Mouse (Mus musculus): Measurements from ENCODE around the gene Gm21988.

Gm21988 gene

DNA sequence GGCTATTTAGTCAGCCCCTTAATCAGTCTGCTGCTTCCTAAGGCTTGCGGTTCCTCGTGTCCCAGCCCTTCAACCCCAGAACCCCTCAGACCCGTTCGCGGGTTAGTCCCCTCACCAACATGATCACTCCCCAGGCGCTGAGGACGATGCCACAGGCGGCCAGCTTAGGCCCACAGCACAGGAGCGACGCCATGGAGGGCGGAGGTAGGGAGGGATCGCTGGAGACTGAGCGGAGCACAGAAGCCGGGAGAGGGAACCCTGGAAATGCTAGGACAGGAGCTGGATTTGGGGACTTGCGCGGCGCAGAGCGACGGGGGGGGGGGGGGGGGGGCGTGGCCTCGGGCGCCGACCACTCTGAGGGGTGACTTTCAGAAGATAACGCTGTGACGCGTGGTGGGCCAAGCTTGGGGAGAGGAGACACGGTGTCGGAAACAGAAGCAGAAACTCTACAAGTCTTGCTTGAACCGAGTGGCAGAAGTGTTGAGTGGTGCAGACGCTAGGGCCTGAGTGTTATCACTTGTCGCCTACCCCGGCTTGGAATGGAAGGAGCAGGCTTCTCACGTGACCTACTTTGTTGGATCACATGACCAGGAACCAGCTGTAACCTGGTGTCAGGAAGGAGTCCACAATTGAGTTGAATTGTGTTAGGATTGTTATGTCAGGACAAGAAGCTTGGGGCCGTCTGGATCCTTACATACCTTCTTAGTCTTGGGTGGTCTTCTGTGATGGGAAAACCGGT, at the start of gene Gm21988, which contains the start of gene Rnasek:
Gene Gm21988 (minus strand): TSS at position 290 of the 739 bp plus-strand sequence.
Gene Rnasek (minus strand): TSS at position 302 of the 739 bp plus-strand sequence.
- peak; percentile 76 to 88 for DNase-seq

- peak in 1 of 2 experiments; percentile 6 for DNase-seq
Measured at GRCm38 (mm10) chr11:70289236-70289635, 49.6 kb upstream of the Gm21988 start.

- DNase-seq = no peak
Measured at GRCm38 (mm10) chr11:70288102-70288501, 48.5 kb upstream of the Gm21988 start.

DNA sequence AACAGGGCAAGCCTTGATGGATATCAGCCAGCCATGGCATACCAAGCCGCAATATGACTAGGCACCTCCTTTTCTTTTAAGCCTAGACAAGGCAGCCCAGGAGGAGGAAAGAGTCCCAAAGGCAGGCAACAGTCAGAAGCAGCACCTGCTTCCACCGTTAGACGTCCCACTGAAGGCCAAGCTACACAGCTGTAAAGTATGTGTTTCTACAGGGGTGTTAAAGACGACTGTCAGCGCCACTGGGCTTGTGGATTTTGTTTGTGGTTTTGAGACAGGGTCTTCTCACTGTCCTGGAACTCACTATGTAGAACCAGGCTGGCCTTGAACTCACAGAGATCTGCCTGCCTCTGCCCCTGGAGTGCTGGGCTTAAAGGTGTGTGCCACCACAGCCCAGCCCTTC, 46.1 kb upstream of the Gm21988 start:
- DNase-seq = no peak

DNA sequence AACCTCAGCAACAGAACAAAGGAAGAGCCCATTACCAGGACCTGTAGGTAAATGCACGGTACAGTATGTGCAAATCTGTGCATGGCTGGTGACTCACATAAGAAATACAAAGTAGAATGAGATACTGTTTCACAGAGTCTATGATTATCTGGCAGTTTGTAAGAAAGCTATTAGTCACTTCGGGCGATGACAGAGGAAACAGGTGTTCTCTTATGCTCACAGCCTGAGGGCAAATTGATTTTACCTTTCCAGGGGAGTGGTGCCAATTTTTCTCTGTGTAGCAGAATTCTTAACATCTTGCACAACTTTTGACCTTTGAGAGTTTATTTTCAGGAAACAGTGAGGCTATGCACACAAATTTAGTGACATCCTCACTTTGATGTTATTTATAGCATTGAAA, 45.1 kb upstream of the Gm21988 start:
- no peak for DNase-seq

DNA sequence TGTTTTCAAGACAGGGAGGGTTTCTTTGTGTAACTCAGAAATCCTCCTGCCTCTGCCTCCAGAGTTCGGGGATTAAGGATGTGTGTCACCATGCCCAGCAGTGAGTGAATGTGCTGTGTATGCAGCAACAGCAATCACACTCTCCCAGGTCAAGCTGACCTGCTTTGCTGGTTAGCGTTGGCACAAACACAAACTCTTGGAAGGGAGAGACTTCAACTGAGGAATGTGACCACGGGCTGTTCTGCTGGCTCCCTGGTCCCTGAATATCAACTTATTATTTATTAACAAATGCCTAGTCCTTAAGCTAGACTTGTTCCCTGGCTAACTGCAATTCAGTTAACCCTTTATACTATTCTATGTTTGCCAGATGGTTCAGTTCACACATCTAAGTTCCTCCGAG, 44.0 kb upstream of the Gm21988 start:
- DNase-seq = no peak

- no peak for DNase-seq
Measured at GRCm38 (mm10) chr11:70280441-70280840, 40.8 kb upstream of the Gm21988 start.

DNA sequence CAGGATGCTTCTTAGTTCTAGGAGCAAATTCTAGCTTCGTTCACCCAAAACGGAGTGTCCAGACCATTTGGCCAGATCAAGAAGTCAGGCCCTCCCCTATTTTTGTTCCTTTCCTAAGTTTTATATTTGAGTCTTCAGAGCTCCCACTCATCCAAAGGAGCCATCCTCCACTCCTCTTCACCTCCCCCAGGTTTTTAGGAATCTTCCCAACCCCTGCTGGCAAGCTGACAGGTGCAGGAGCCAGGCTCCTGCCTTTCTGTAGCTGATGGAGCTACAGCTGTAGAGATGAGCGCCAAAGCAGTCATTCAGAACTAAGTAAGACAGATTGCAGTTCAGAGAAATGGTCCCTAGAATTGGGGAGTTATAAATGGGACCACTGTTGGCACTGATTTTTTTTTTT, 39.3 kb upstream of the Gm21988 start:
- no peak for DNase-seq

GRCm38 (mm10) chr11:70271641-70272040, 32.0 kb upstream of the Gm21988 start:
- no peak for DNase-seq

GRCm38 (mm10) chr11:70266405-70266804, 26.8 kb upstream of the Gm21988 start:
- DNase-seq = peak in 1 of 2 experiments; percentile 21

- no peak for DNase-seq
Measured at GRCm38 (mm10) chr11:70265819-70266218, 26.2 kb upstream of the Gm21988 start.

GRCm38 (mm10) chr11:70265252-70265651, 25.6 kb upstream of the Gm21988 start:
- no peak for DNase-seq

DNA sequence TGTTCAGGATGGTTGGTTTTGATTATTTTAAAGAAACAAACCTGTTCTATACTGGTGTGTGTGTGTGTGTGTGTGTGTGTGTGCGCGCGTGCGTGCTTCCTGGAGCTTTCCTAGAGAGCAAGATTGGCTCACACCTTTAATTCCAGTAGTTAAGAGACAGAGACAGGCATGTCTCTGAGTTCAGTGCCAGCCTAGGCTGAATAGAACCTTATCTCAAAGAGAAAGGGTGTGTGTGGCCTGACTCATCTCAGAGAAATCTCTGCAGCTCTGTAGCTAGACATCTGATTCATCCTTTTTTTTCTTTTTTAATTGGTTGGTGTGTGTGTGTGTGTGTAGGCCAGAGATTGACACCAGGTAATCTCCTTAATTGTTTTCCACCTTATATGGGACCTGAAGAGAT, 19.4 kb upstream of the Gm21988 start:
- no peak for DNase-seq

GRCm38 (mm10) chr11:70254931-70255531, 15.4 kb upstream of the Gm21988 start, which contains the start of gene Alox12:
TSS of gene Alox12 (minus strand) at chr11:70255353.
- no peak for DNase-seq

DNA sequence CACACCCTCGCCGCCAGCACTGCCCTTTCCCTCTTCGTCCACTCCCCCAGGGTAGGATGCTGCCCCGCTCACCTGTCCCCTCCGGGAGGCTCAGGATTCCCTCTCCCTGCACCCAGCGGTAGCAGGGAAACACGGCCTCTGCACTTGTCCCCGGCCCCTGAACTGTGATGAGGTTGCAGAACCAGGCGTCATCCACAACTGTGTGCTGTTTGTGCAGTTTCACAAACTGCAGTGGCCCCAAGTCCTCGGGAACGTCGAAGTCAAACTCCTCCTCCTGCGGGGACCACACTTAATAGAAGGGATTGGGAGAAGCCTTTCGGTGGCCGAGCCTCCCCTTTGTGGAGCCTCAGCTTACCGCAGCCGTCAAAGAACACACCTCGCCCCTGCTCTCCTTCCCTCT, 14.7 kb upstream of the Gm21988 start:
- no peak for DNase-seq

GRCm38 (mm10) chr11:70251853-70252252, 12.2 kb upstream of the Gm21988 start:
- no peak for DNase-seq

GRCm38 (mm10) chr11:70250150-70250549, 10.5 kb upstream of the Gm21988 start:
- DNase-seq = no peak

DNA sequence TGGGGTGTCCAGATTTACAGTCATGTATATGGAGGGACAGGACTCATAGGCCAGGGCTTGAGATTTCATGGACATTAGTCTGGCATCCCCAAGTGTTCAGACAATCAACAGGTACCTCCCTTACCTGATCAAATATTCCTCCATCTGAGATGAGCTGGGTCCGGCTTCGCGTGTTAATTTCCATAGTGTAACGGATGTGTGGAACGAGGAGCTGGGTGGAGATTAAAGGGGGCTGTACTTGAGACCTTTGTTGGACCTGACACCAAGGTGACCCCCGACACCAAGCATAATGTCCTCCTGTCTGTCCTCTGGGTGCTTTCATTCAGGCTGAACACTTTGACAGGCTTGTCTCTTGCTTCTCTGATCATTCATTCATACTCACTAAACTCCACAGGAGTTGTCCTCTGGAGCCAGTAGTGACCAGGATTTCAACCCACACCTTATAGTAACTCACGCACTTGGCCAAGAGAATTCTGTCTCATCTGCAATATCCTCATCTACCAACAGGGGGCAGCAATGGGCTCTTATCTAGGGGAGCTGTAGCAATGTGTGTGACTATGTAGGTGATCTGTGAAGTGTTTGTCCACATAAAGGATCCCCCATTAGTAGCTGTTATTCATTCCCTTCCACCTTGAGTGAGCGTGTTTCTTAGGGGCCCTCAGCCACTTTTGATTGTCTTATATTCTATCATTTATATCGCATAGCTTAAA, 7.7 kb upstream of the Gm21988 start:
- peak; percentile 65 to 73 for DNase-seq

GRCm38 (mm10) chr11:70242591-70242990, 3.0 kb upstream of the Gm21988 start:
- DNase-seq = no peak

GRCm38 (mm10) chr11:70238591-70239440, 814 bp downstream of the Gm21988 start:
- peak; percentile 22 to 30 for DNase-seq

DNA sequence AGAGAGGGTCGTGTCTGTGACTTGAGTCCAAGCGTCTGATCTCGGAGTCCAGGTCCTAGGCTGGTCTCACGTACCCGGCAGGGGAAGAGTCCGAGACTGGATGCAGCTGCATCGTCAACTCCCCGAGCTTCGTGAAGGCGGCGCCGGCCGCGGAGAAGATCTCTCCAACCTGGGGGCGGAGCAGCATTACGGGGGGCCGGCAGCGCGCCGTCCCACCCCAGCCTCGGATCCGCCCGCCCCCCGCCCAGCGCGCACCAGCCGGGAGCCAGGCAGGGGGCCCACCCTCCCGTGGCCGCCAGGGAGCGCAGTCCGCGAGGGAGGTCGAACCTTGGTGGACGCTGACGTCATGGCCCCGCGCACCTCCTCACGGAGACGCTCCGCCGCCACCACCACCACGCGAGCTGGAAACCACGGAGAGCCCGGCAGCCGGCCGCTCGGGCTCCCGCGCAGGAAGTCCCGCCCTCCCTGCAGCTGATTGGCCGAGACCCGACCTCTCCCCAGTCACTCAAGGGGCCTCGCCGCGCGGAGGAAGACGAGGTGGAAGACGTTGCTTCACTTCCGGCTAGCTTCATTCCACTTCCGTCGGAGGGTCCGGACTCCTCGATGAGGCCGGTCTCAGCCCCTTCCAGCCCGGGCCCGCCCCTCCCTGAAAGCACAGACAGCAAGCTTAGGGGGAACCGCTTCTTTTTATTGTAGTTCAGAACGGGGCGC, 2.0 kb downstream of the Gm21988 start, which contains the start of gene 0610010K14Rik:
Gene 0610010K14Rik (minus strand): TSS at position 458 of the 711 bp plus-strand sequence.
- peak; percentile 98 to 99 for DNase-seq

DNA sequence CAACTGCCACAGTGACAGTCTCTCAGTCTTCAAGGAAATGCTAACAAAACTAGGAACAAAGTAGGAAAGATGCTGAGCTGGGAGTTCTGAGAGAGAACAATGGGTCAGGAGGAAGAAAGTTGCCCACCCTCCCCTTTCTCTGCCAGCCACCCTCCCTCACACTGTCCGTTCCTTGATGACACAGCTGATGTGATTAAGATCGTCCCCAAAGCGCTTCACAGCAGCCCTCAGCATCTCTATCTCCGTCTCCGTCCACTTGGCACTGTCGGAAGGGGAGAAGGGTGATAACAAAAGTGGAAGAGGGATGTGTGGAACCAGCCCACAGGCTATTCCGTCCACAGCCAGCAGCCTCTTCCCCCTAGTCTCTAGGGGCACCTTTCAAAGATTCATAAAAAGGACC, 2.9 kb downstream of the Gm21988 start:
- DNase-seq = peak; percentile 6 to 19

All from cerebellum, postnatal 36 days (tissue).